Mouse (Mus musculus) bone marrow, adult 2 months (tissue): ENCODE results near the gene Phyhipl.

Experiments
- CTCF ChIP-seq: fragments of 200-500 bp; IDR thresholded peaks from 2 replicates; pipeline ENCODE4 v1.5.1; 2011; ENCODE audit warnings: low read length, control low read depth; ENCODE audit not compliant: control insufficient read depth, insufficient read depth
- POLR2A ChIP-seq: fragments of 200-500 bp; IDR thresholded peaks from 2 replicates; pipeline ENCODE4 v1.6.1; 2011; ENCODE audit warnings: low read depth, mild to moderate bottlenecking, control low read depth, low read length, borderline replicate concordance; ENCODE audit not compliant: control insufficient read depth

DNA sequence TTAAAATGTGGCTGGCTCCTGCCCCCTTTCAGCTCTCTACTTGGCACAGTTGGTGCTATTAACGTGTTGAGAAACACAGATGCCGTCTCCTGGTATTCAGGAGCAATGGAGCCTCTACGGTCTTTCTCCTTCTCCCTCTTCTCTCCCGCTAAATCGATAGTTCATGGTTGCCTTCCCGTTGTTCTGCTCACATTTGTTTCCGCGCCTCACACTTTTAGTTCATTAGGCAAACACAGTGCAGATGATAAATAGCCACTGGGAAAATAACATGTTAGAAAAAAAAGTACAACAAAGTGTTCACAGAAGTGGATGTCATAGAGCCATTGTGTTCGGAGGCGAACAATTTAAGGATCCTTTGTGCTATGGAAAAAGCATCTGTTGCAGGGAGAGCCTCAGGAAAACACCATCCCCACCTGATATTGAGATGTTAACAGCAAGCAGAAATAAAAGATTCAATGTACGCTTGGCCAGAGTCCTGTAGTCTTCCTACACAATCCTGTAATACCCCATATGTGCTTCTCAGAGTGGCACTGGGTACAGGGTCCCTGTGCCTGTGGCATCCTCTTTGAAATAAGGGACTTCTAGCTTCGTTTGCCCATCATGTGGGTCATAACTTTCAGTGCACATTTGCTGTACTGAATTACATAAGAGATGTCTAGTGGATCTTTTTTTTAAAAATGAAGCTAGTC lies 18.0 kb downstream of the Phyhipl start:
- TF ChIP-seq POLR2A (no peak), CTCF (no peak)
